Mouse (Mus musculus) layer of hippocampus, adult 2 months (tissue): Measurements from ENCODE around the gene Trappc10. TPM values are rescaled to one million over a fixed set of nuclear protein-coding genes. Genes with fewer than 3 reads are reported as not detected.

Experiments used
- DNase-seq, 2 experiments: peaks; one replicate each; pipeline ENCODE4 v3.0.0; 2022; ENCODE audit warnings: low spot score in 2 of 2
- H3K27ac ChIP-seq: fragments of 200-600 bp; 2 replicates; pipeline ENCODE4 v1.8.1; 2022
- H3K4me3 ChIP-seq: fragments of 200-600 bp; 2 replicates; pipeline ENCODE4 v1.8.1; 2022; ENCODE audit warnings: mild to moderate bottlenecking
- CTCF ChIP-seq: fragments of 200-600 bp; conservative IDR thresholded peaks from 2 replicates; pipeline ENCODE4 v1.8.1; 2022; ENCODE audit warnings: antibody characterized with exemption, mild to moderate bottlenecking, moderate library complexity
- total RNA-seq, 2 experiments: library from RNA; stranded (reverse); gene quantifications; 2 replicates each; pipeline ENCODE4 v1.2.3; 2021

Trappc10 gene
- total RNA-seq, 2 experiments from 2014 or later, result 83.4 to 84.1 TPM

- Histone ChIP-seq H3K27ac (no peak overlapping the region), H3K4me3 (no peak overlapping the region)
- no peak for TF ChIP-seq CTCF
- no peak for DNase-seq
Observed at GRCm38 (mm10) chr10:78137191-78137590, 107.2 kb downstream of the Trappc10 start.

Other genes with a start within 250 kb of the Trappc10 start
- gene Pfkl, start 234.6 kb downstream of the Trappc10 start, total RNA-seq, result 100 to 1,000 TPM; 232 to 233 TPM
- not detected for gene Dnmt3l, start 202.7 kb downstream of the Trappc10 start, total RNA-seq
- under 1 TPM; 0.46 to 0.54 TPM for gene Aire, start 201.0 kb downstream of the Trappc10 start, total RNA-seq
- gene Icosl, start 175.3 kb downstream of the Trappc10 start, total RNA-seq, result 10 to 100 TPM in 1 of 2 experiments, 1 to 10 TPM in 1; 8.4 to 11.2 TPM
- 100 to 1,000 TPM; 124 to 134 TPM for gene D10Jhu81e, start 74.9 kb downstream of the Trappc10 start, total RNA-seq
- 10 to 100 TPM; 19.7 to 19.9 TPM for gene Pwp2, start 59.5 kb downstream of the Trappc10 start, total RNA-seq
- 100 to 1,000 TPM; 207 to 216 TPM for gene Agpat3, start 107.8 kb upstream of the Trappc10 start, total RNA-seq
- 100 to 1,000 TPM; 352 to 358 TPM for gene Rrp1, start 168.4 kb upstream of the Trappc10 start, total RNA-seq
- 10 to 100 TPM; 29.9 to 34.9 TPM for gene Cstb, start 181.0 kb upstream of the Trappc10 start, total RNA-seq
- 10 to 100 TPM; 95.6 to 96.1 TPM for gene Pdxk, start 220.3 kb upstream of the Trappc10 start, total RNA-seq